Mouse (Mus musculus) limb, embryonic 11.5 days (tissue): ENCODE measurements around the gene Adarb1. TPM values are rescaled to one million over a fixed set of nuclear protein-coding genes. Genes with fewer than 3 reads are reported as not detected.
"Not testable (repeated sequence)": the region's sequence is repeated elsewhere in the genome, so short reads cannot be mapped to it uniquely, and the experiment has no call there.

Experiments used
- ATAC-seq: fragments of 200-750 bp; cut with Nextera tagmentation; 2 replicates; pipeline ENCODE4 v1.8.0; 2017; ENCODE audit warnings: low read depth; ENCODE audit not compliant: insufficient number of reproducible peaks, low FRiP score, low TSS enrichment
- DNase-seq: peaks from one replicate; pipeline ENCODE4 v3.0.0-alpha.2; 2015; ENCODE audit warnings: low spot score
- H3K27ac ChIP-seq: fragments of 300-500 bp; sonication (generic); replicated peaks from 2 replicates; pipeline ENCODE4 v1.5.1; 2014; ENCODE audit warnings: low read depth, mild to moderate bottlenecking, low read length
- H3K27me3 ChIP-seq: fragments of 300-500 bp; sonication (generic); 2 replicates; pipeline ENCODE4 v1.6.1; 2014; ENCODE audit warnings: mild to moderate bottlenecking, low read length, mixed read lengths; ENCODE audit not compliant: control insufficient read depth, insufficient read depth
- H3K36me3 ChIP-seq: fragments of 300-500 bp; sonication (generic); 2 replicates; pipeline ENCODE4 v1.6.1; 2014; ENCODE audit warnings: mild to moderate bottlenecking, low read length, moderate library complexity, mixed read lengths; ENCODE audit not compliant: control insufficient read depth, insufficient read depth
- H3K4me1 ChIP-seq: fragments of 300-500 bp; sonication (generic); 2 replicates; pipeline ENCODE4 v1.6.1; 2014; ENCODE audit warnings: low read length, mixed read lengths; ENCODE audit not compliant: control insufficient read depth, insufficient read depth
- H3K4me2 ChIP-seq: fragments of 300-500 bp; sonication (generic); 2 replicates; pipeline ENCODE4 v1.6.1; 2014; ENCODE audit warnings: low read depth, mild to moderate bottlenecking, moderate library complexity; ENCODE audit not compliant: severe bottlenecking
- H3K4me3 ChIP-seq: fragments of 300-500 bp; sonication (generic); 2 replicates; pipeline ENCODE4 v1.5.1; 2014; ENCODE audit warnings: low read depth, low read length
- H3K9ac ChIP-seq: fragments of 300-500 bp; sonication (generic); 2 replicates; pipeline ENCODE4 v1.6.1; 2014; ENCODE audit warnings: mild to moderate bottlenecking, low read length
- H3K9me3 ChIP-seq: fragments of 300-500 bp; sonication (generic); 2 replicates; pipeline ENCODE4 v1.6.1; 2016; ENCODE audit warnings: low read length; ENCODE audit not compliant: control insufficient read depth
- WGBS: fragments of 180-500 bp; shearing (Covaris S2); extraction: QIAGEN DNeasy Blood & Tissue Kit; methylation state at CpG from one replicate; pipeline ENCODE4 v1.1.7; 2014; 5-methylcytosine and 5-hydroxymethylcytosine counted together
- polyA plus RNA-seq: library from polyadenylated mRNA; unstranded; fragments of >200 nt; fragmentation: Nextera tagmentation; extraction: Ambion mirVana; gene quantifications from 2 replicates; pipeline ENCODE4 v1.2.1, GENCODE M21; 2014

The Adarb1 gene
- polyA plus RNA-seq, 1 experiment from 2014 or later = 4.0 TPM

GRCm38 (mm10) chr10:77298621-77299020, 119.4 kb downstream of the Adarb1 start:
- no peak overlapping the region for H3K27ac ChIP-seq
- ATAC-seq = no peak
- no peaks in the 10 kb centered on the region for H3K9me3 ChIP-seq
- DNase-seq = no peak
- H3K9ac ChIP-seq = no peak overlapping the region
- WGBS = 78% methylated on average over 8 of the region's 8 CpGs
- no peaks in the 10 kb centered on the region for H3K36me3 ChIP-seq
- no peaks in the 10 kb centered on the region for H3K4me1 ChIP-seq
- no peak overlapping the region for H3K4me3 ChIP-seq
- no peak overlapping the region for H3K4me2 ChIP-seq
- no peaks in the 10 kb centered on the region for H3K27me3 ChIP-seq

GRCm38 (mm10) chr10:77294691-77295090, 123.4 kb downstream of the Adarb1 start:
- Histone ChIP-seq H3K9ac (no peak overlapping the region), H3K4me1 (no peaks in the 10 kb centered on the region), H3K27me3 (no peaks in the 10 kb centered on the region), H3K4me2 (no peak overlapping the region), H3K4me3 (no peak overlapping the region), H3K36me3 (no peaks in the 10 kb centered on the region), H3K27ac (no peak overlapping the region), H3K9me3 (no peaks in the 10 kb centered on the region)
- 90% methylated on average over 12 of the region's 12 CpGs for WGBS
- DNase-seq (no peak), ATAC-seq (no peak)

DNA sequence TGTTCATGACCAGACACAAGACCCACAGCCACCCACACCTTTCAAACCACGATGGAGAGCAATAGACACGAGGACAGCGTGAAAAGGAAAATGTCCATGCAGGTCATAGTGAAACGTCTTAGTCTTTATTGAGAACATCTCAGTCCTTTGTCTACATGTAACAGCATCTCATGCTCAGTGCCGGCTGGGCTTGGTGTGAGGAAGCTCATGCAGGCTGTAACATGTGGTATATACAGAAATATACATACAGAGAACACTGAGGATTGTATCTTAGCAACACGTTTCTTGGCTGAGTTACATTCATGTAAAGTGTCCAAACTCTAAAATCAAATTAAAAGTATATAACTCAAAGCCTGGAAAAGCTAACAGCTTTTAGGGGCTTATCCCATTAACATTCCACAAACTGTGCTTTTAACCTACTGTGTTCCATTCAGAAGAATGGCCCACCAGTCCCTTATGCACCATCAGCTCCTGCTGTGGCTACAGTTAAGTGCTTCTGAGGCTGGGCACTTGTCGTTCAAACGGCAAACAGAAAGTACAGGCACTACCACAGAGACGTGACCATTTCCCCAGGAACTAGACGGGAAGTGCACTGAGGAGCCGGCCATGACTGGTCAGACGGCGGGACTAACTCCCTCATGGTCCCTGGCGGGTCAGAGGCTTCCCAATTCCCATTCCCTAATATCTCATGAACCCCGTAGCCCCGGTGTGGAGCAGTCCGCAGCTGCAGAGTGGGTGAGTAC, 127.3 kb downstream of the Adarb1 start:
- H3K9ac ChIP-seq = no peak overlapping the region
- H3K9me3 ChIP-seq = no peaks in the 10 kb centered on the region
- ATAC-seq (no peak), DNase-seq (no peak)
- H3K4me1 ChIP-seq = no peaks in the 10 kb centered on the region
- H3K27me3 ChIP-seq = no peaks in the 10 kb centered on the region
- WGBS = 81% methylated on average over 17 of the region's 17 CpGs
- no peak overlapping the region for H3K4me2 ChIP-seq
- no peak overlapping the region for H3K27ac ChIP-seq
- no peaks in the 10 kb centered on the region for H3K36me3 ChIP-seq
- H3K4me3 ChIP-seq = no peak overlapping the region

DNA sequence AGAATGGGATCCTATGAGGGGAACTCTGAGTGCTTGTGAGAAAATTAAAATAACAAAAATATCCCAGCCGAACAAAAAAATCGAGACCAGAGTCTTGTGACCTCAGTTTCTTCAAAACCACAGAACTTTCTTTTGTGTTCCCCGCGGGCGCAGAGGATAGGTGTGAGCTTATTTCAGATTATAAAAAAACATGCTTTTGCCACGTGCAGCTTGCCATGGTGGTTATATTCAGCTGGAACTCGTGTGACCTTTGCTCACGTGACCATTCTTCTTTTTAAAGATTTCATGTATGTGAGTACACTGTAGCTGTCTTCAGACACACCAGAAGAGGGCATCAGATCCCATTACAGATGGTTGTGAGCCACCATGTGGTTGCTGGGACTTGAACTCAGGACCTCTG, 128.5 kb downstream of the Adarb1 start:
- H3K27ac ChIP-seq = no peak overlapping the region
- no peaks in the 10 kb centered on the region for H3K9me3 ChIP-seq
- 89% methylated on average over 8 of the region's 8 CpGs for WGBS
- H3K4me3 ChIP-seq = no peak overlapping the region
- H3K4me2 ChIP-seq = no peak overlapping the region
- no peak for DNase-seq
- no peaks in the 10 kb centered on the region for H3K36me3 ChIP-seq
- H3K27me3 ChIP-seq = no peaks in the 10 kb centered on the region
- H3K4me1 ChIP-seq = no peaks in the 10 kb centered on the region
- no peak for ATAC-seq
- no peak overlapping the region for H3K9ac ChIP-seq

- Histone ChIP-seq H3K4me3 (no peak overlapping the region), H3K4me1 (no peaks in the 10 kb centered on the region), H3K27me3 (no peaks in the 10 kb centered on the region), H3K9me3 (no peaks in the 10 kb centered on the region), H3K4me2 (no peak overlapping the region), H3K27ac (no peak overlapping the region), H3K36me3 (no peaks in the 10 kb centered on the region), H3K9ac (no peak overlapping the region)
- 67% methylated on average over 5 of the region's 5 CpGs for WGBS
- no peak for DNase-seq
- ATAC-seq = no peak
These were observed 129.4 kb downstream of the Adarb1 start for GRCm38 (mm10) chr10:77288639-77289195.

DNA sequence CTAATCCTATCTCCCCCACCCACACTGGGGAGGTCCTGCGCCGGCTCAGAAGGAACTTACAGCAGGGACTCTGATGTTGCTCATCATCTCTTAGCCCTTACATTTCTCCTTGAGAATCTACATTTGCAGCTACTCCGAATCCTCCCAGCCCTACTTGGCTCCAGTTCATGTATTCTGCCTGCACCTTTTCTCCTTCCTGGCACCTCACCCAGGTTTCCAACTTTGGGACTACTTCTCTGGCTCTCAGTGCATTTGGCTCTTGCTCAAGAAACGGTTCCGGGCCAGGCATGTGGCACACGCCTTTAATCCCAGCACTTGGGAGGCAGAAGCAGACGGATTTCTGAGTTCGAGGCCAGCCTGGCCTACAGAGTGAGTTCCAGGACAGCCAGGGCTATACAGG, 130.4 kb downstream of the Adarb1 start:
- ATAC-seq (no peak), DNase-seq (no peak)
- WGBS = 91% methylated on average over 8 of the region's 8 CpGs
- no peak overlapping the region for H3K4me3 ChIP-seq
- H3K36me3 ChIP-seq = no peaks in the 10 kb centered on the region
- H3K4me1 ChIP-seq = no peaks in the 10 kb centered on the region
- no peak overlapping the region for H3K27ac ChIP-seq
- no peak overlapping the region for H3K9ac ChIP-seq
- H3K9me3 ChIP-seq = no peaks in the 10 kb centered on the region
- no peaks in the 10 kb centered on the region for H3K27me3 ChIP-seq
- no peak overlapping the region for H3K4me2 ChIP-seq

DNA sequence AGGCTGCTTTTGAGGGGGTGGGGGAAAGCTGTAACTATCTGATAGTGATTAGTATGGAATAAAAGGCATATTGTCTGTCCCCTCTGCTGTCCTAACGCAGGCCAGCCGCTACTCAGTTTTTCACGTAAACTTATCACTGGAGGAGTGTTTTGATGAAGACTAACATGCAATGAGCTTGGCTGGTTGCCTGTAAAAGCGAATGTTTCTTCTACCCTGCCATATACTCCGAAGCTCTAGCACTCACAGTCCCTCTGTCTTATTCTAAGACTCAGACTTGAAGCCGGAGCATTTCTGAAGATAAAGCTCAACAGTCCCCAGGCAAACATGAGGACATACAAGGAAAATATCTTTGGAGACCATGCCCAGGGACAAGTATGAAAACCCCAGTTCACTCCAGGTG, 133.2 kb downstream of the Adarb1 start:
- no peak overlapping the region for H3K4me2 ChIP-seq
- 81% methylated on average over 6 of the region's 6 CpGs for WGBS
- no peak overlapping the region for H3K27ac ChIP-seq
- no peaks in the 10 kb centered on the region for H3K4me1 ChIP-seq
- H3K9ac ChIP-seq = no peak overlapping the region
- ATAC-seq = no peak
- H3K9me3 ChIP-seq = no peaks in the 10 kb centered on the region
- H3K27me3 ChIP-seq = no peaks in the 10 kb centered on the region
- H3K4me3 ChIP-seq = no peak overlapping the region
- no peak for DNase-seq
- H3K36me3 ChIP-seq = no peaks in the 10 kb centered on the region

GRCm38 (mm10) chr10:77282822-77283221, 135.2 kb downstream of the Adarb1 start:
- no peaks in the 10 kb centered on the region for H3K27me3 ChIP-seq
- no peaks in the 10 kb centered on the region for H3K9me3 ChIP-seq
- H3K9ac ChIP-seq = no peak overlapping the region
- H3K4me2 ChIP-seq = no peak overlapping the region
- DNase-seq (peak; percentile 88), ATAC-seq (no peak)
- no peak overlapping the region for H3K27ac ChIP-seq
- H3K36me3 ChIP-seq = no peaks in the 10 kb centered on the region
- no peak overlapping the region for H3K4me3 ChIP-seq
- 25% methylated on average over 6 of the region's 6 CpGs for WGBS
- no peaks in the 10 kb centered on the region for H3K4me1 ChIP-seq

DNA sequence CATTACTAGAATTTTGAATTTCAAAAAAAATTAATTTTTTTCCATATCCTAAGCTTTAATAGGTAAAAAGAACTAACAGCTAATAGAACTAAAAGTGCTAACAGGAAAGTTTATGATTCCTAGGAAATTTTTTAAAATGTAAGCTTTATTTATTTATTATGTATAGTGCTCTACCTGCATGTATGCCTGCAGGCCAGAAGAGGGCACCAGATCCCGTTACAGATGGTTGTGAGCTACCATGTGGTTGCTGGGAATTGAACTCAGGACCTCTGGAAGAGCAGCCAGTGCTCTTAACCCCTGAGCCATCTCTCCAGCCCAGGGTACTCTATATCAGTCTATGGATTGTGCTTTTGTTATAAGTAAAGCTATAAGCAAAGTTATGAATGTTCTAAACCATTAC, 136.0 kb downstream of the Adarb1 start:
- WGBS = 76% methylated on average over 1 of the region's 1 CpGs
- H3K36me3 ChIP-seq = not testable (repeated sequence)

More for the DNA sequence above, 136.0 kb downstream of the Adarb1 start:
- not testable (repeated sequence) for DNase-seq, H3K4me3 ChIP-seq, H3K4me2 ChIP-seq, H3K27ac ChIP-seq, H3K4me1 ChIP-seq, H3K9ac ChIP-seq, H3K27me3 ChIP-seq, H3K9me3 ChIP-seq, ATAC-seq
